Mouse (Mus musculus) granulocyte monocyte progenitor cell, adult 5-6 weeks (primary cell): ENCODE measurements at regions not wholly inside any gene's neighbourhood (a gene's known extent, or its start where the extent isn't known, plus 50 kb on each side); places are given as distances from the start of the nearest gene placed in this dataset.

ENCODE experiments used
- ATAC-seq: replicated peaks from 2 replicates; pipeline ENCODE4 v1.8.0; 2016; ENCODE audit warnings: mild to moderate bottlenecking, moderate TSS enrichment, inconsistent platforms; ENCODE audit not compliant: poor library complexity, severe bottlenecking

DNA sequence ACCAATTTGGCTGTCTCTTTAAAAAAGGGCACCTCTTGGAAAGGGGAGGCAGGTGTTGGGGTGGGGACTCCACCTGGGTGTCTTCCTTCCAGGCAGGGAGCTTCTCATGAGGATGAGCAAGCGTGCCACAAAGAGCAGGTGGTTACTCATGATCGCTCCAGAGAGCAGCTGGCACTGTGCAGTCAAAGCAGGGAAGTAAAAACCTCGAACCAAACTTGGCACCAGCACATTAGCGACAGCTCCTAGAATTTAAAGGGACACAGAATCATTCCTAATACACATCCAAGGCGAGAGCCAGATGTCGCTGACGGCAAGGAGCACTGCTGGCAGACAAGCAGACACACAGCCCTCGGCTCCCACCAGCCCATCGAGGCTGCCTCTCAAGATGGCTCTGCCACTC, 70.4 kb downstream of the Irx5 start:
- ATAC-seq = no peak

- ATAC-seq = no peak
Observed at GRCm38 (mm10) chr8:92437075-92437663, 79.7 kb downstream of the Irx5 start.

GRCm38 (mm10) chr8:92438294-92438693, 80.9 kb downstream of the Irx5 start:
- ATAC-seq = no peak

DNA sequence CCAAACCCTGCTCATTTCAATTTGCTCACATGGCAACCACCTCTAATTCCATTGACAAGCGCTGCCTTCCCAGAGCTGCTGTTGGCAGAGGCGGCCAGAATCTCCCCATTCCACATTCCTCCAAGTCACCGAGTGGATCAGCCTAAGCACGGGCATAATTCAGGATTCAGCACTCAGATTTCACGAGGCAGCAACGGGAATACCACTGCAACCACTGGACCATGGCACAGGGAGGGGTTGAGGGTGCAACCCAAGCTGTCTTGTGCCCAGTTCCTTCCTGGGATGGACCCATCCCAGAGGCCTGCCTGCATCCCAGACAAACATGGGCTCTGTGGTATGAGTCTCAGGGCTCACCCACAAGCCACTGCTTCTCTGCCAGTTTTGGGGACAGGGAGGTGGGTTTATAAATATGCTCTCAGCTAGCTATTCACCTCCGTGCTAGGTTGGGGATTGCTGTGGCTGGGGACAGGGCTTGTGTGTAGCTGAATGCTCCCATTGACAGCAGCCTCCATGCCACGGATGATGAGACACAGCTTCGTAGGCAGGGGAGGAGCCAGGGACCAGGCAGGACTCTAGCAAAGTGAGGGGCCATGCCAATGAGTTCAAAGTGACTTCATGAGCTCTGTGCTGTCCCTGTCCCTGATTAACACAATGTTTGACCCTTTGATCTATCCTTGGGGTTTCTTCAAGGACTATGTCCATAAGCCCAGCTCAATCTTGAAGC, 82.5 kb downstream of the Irx5 start:
- ATAC-seq = no peak

GRCm38 (mm10) chr8:92442086-92442485, 84.7 kb downstream of the Irx5 start:
- ATAC-seq = no peak

- no peak for ATAC-seq
Observed at GRCm38 (mm10) chr8:92459291-92459690, 101.9 kb downstream of the Irx5 start.

GRCm38 (mm10) chr8:92460129-92460953, 102.9 kb downstream of the Irx5 start:
- peak; percentile 22; the same call in 1 of the 2 replicates for ATAC-seq

GRCm38 (mm10) chr8:92469141-92470000, 111.9 kb downstream of the Irx5 start:
- no peak for ATAC-seq

GRCm38 (mm10) chr8:92472257-92472656, 114.8 kb downstream of the Irx5 start:
- no peak for ATAC-seq

GRCm38 (mm10) chr8:92472817-92473216, 115.4 kb downstream of the Irx5 start:
- no peak for ATAC-seq

GRCm38 (mm10) chr8:92482393-92482792, 125.0 kb downstream of the Irx5 start:
- ATAC-seq = no peak

- ATAC-seq = peak; percentile 95
Observed at GRCm38 (mm10) chr8:92483055-92483765, 125.8 kb downstream of the Irx5 start.

- ATAC-seq = no peak
Observed at GRCm38 (mm10) chr8:92488526-92489159, 131.2 kb downstream of the Irx5 start.

- ATAC-seq = no peak
Observed at GRCm38 (mm10) chr8:92491533-92491932, 134.1 kb downstream of the Irx5 start.

GRCm38 (mm10) chr8:92493403-92493802, 136.0 kb downstream of the Irx5 start:
- no peak for ATAC-seq

DNA sequence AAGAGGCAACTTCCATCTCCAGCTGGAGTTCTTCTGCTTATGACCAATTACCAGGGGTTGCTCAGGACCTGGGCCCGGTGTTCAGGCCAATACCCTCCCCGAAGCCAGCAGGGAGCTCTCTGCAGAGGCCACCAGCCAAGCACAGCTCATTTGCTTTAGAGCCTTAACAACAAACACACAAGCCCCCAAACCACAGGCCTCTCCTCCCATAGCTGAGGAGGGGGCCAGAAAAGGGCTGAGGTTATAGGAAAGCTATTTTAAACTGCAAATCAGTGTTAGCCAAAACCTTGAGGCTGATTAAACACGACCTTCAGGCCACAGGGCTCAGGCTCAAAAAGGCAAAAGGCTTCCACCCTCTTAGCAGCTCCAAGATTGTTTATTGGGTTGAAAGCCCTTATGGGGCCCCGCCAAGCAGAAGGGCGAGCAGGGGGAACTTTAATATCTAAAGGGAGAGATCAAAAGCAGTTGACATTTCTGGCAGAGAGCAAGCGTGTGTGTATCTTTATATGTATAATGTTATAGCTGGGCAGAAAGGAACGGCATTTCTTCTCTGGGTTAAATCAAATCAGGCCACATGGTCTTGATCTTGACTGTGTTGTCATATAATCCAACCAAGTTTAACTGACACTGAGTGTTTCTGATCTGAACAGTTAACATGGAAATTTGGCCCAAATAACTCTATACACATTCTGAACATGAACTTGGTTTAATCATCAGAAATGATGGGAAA, 148.3 kb downstream of the Irx5 start:
- no peak for ATAC-seq

DNA sequence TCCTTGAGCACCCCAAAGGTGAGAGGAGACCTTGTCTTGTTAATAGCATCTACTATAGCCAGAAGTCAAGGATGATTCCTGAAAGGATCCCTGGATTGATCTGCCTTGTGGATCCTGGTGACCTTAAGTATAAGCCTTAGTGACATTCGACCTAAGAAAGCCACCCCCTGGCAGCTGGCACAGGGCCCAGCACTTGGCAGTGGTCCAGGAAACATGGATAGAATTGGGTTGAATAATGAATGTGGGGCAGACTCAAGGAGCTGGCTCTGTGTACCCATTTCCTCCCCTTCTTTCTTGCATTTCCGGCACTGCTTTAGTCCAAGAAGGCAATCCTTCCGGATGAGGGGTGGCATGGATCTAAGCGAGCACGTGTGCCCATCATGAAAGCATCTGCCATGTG, 149.0 kb downstream of the Irx5 start:
- no peak for ATAC-seq

GRCm38 (mm10) chr8:92506906-92507305, 149.5 kb downstream of the Irx5 start:
- no peak for ATAC-seq

GRCm38 (mm10) chr8:92515385-92515784, 158.0 kb downstream of the Irx5 start:
- no peak for ATAC-seq
